Mouse (Mus musculus) B cell, adult 2 months (primary cell): ENCODE measurements around the gene Trpm3.
"Not testable (repeated sequence)": the region's sequence is repeated elsewhere in the genome, so short reads cannot be mapped to it uniquely, and the experiment has no call there.

ENCODE experiments used
- DNase-seq, 2 experiments: peaks; one replicate each; pipeline ENCODE4 v3.0.0; 2022

Trpm3 gene

GRCm38 (mm10) chr19:22768242-22768641 lies 629.4 kb downstream of the Trpm3 start:
- DNase-seq = no peak

DNA sequence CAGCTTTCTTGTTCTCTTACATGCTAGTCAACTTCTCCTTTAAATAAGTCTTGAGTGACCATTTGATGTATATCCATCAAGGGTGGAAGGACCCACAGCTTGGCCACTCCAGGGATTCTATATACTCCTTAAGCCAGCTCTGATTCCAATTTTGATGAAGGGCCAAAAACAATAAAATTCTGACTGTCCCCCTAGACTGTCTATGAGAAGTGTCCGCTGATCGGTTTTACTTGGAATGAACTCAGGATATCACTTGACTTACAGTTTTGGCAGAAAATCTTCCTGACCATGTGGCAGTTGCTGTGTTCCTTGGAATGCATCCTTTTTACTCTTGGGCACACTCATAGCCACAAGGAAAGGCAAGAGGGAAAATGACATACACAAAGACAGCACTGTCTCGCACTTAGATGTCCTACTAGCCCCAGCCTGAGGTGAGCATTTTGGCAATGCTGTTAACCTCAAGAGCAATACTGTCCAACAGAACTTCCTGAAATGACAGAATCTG lies 636.4 kb downstream of the Trpm3 start:
- no peak for DNase-seq

DNA sequence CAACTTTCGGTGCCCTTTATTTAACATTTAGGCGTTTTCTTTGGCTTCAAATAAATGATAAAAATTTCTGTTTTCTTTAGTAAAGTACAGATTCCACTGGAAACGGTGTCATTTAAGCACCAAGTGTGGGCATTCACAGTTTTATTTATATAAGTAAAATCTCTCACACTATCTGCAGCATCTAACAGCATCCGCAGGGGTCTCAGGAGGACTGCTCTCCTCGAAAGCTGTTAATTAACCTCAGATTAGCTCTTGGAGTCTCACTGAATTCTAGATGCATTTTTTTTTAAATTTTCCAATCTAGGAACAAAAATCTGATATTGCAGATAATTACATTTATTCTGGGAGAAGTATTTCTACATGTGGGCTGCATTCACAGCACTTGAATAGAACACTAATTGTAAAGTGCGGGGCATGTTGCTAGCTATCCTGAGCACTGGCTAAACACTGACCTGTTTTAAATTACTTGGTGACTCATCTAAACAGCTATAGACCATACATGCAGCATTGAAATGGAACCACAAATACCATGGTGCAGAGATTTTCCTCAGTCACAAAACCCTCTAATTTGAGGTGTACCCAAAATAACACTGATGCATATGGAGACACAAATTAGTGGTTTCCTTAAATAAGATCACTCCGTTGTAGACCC lies 641.5 kb downstream of the Trpm3 start:
- no peak for DNase-seq

GRCm38 (mm10) chr19:22781579-22781978 lies 642.7 kb downstream of the Trpm3 start:
- no peak for DNase-seq

DNA sequence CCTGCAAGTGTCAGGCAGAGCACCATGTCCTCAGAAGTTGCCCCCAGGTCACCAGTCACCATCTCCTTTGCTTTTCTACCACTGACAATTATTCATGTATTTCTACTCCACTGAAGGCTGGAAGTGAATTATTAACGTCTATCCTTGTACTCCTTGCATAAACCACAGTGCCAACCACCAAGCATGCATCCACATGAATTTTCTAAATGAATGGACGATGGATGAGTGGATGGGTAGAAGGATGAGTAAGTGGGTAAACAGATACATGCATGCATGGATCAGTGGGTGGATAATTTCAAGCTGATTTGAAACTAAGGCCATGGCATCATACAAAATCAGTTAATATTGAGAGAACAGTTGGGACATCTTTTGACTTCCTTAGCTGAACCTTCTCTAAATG lies 644.9 kb downstream of the Trpm3 start:
- no peak for DNase-seq

DNA sequence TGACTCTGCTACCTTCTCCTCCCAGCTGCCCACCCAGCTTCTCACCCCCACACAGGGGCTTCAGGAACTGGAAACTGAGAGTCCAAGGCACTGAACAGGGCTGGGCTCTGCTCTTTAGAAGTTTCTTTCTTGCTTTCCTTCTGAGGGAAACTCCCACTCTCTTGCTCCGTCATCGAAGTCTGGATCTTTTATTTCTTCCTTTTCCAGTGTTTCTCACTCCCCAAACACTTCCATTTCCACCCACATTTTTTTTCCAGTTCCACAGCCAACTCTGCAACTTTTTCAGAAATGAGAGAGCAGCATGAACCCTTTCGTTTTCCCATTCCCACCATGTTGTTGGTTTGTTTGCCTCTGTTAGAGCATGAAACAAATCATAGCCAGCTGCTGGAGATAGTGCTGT lies 650.9 kb downstream of the Trpm3 start:
- DNase-seq = no peak

DNA sequence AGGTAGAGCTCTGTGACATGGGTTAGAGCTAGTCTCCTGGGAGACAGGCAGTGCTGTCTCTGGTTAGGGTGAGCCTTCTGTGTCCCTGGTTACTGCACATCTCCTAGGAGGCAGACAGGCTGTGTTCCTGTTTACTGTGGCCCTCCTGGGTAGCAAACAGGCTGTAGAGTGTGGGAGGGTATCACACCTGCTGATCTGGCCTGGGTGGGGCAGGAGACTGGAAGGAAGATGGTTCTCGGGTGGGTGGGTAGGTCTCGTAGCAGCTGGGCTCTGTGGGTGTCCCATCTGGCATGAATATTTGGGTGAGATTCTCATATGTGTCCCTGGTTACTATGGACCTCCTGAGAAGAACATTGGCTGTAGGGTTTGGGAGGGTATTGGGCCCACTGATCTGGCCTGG lies 658.1 kb downstream of the Trpm3 start:
- DNase-seq = no peak

- no peak for DNase-seq
These were observed 661.6 kb downstream of the Trpm3 start for GRCm38 (mm10) chr19:22800471-22800870.

DNA sequence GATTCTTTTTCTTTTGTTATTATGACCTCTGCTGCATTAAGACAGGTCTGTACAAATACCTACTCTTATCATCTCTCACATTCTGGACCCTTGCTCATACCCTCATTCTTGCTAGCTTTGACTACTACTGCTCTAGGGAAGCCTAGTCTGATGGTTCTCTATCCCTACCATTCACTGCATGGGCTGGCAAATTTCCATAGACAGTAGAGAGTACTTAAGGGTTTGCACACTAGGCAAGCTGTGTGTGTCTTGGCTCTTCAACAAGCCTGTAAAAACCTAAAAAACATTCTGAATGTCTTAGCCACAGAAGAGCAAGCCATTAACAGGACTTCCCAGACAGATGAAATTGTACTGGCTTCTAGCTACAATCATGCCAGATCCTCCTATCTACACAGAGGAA lies 664.5 kb downstream of the Trpm3 start:
- DNase-seq = no peak

- DNase-seq = no peak
These were observed 665.5 kb downstream of the Trpm3 start for GRCm38 (mm10) chr19:22804311-22804710.

GRCm38 (mm10) chr19:22810247-22810646 lies 671.4 kb downstream of the Trpm3 start:
- no peak for DNase-seq

DNA sequence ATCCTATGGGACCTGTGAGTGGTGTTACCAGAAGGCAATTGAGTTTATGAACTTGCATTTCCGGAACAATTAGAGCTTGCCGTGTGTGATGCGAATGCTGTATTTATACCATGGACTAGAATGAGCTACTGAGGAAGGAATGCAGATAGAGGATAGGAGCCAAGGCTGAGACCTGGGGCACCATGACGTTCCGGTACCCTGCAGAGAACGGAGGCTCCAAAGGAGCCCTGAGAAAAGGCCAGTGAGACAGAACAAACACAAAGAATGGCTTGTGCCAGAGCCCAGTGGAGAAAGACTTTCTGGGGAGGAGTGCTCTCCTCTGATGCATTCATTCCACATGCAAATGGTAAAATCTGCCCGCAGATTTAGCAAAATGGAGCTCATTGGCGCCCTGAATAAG lies 682.9 kb downstream of the Trpm3 start:
- DNase-seq = no peak

- no peak for DNase-seq
These were observed 684.7 kb downstream of the Trpm3 start for GRCm38 (mm10) chr19:22823491-22823981.

- no peak for DNase-seq
These were observed 687.0 kb downstream of the Trpm3 start for GRCm38 (mm10) chr19:22825812-22826211.

GRCm38 (mm10) chr19:22828198-22828742 lies 689.4 kb downstream of the Trpm3 start:
- no peak for DNase-seq

DNA sequence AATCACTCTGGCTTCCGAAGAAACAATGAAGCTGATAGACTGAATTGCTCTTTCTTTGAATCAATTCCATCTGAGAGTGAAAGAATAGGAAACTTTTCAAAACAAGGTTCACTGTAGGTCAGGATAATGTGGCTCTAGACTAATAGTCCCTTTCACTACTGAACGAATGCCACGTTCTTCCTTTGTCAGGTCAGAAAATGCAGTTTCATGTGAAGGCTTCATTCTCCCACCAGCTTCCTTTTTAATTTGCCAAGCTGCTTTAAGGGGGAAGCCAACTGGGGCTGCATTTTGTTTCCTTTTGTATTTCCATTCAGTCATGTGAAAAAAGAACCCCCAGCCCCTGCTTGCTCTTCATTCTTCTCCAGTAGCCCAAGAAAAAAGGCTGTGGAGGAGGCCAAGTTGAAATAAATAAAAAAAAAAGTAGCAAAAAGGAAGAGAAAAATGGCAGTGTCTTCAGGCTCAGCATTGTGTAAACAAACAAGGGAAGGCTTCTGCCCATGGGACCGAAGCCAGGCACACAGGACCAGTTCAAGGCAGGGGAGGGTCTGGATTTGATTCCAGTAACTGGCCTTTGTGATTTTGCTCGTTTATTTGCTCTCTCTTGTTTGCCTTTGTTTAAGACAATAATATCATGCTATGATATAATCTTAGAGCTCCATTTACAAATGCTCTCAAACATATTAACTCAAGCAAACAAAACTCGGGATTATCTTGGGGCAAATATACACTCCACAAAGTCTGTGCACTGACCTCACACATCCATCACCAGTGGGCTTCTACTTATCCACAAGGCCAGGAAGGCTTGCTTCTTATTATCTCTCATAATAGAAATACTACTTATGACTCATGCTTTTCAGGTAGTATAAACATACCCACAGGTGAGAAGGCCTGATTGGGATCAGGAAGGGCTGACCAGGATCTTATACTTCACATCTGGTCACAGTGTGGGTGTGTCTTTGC lies 702.5 kb downstream of the Trpm3 start:
- DNase-seq = no peak

- DNase-seq = no peak
These were observed 703.9 kb downstream of the Trpm3 start for GRCm38 (mm10) chr19:22842697-22843096.

GRCm38 (mm10) chr19:22847696-22848095 lies 708.9 kb downstream of the Trpm3 start:
- DNase-seq = no peak

- DNase-seq = no peak
These were observed 709.4 kb downstream of the Trpm3 start for GRCm38 (mm10) chr19:22848251-22848650.

DNA sequence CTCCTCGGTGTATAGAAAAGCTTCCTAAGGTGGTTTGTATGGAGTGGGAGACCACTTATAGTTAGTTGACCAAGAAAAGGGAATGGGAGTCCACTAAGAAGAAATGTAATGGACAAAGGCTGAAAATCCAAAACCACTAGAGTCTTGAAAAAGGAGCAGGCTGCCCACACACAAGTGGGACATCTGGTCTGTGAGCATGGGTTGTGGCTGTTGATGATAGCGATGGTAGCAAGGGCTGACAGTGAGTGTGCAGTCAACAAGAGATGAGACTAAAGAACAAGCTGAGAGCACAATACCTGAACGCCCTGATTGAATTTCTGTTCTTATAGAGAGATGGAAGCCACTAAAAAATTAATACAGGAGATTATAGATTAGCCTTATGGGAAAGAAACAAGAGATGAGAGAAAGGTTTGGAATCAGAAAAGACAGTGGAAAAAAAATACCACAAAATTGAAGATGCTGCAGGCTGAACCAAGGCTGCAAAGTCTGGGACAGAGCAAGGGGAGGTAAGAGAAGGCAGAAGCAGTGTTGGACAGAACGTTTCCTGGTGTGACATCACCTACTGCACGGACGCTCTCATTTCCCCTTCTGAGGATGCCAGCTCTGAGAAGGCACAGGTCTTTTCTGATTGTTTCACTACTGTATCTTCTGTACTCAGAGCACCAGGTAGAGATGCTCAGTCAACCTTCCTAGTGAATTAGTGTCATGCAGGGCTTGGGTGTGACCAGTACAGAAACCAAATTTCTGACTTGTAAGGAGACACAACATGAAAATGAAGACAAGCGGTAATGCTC lies 710.1 kb downstream of the Trpm3 start:
- DNase-seq = no peak

DNA sequence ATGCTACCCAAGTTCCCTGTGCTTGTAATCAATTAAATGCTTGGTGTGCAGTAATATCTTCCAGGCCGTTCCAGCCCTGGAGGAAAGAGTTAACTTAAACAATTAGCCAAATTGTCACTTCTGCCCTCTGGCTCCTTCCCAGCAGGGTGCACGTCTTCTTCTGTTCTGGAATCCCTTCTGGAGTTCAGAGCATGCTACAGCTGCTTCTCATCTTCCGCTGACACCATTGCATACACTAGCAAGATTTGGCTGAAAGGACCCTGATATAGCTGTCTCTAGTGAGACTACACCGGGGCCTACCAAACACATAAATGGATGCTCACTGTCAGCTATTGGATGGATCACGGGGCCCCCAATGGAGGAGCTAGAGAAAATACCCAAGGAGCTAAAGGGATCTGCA lies 712.6 kb downstream of the Trpm3 start:
- not testable (repeated sequence) for DNase-seq

GRCm38 (mm10) chr19:22859644-22860043 lies 720.8 kb downstream of the Trpm3 start:
- no peak for DNase-seq

DNA sequence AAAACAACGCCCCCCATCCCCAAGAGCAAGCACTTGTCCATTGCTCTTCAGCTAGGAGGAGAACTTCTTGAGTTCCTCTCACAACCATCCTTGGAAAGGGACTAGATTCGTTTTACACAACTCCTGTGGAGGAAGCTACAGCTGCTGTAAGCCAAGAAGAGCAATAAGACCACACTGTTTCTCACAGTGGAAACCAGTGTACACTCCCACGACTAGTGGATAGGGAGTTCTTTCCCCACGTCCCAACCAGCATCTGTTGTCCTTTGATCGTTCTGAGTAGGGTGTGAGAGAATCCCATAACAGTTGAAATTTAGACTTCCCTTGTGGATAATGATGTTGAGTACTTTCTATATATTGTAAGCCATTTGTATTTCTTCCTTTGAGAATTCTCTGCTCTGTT lies 728.6 kb downstream of the Trpm3 start:
- DNase-seq = no peak
